Mouse (Mus musculus): ENCODE measurements around the gene Gm45753. TPM values are rescaled to one million over a fixed set of nuclear protein-coding genes. Genes with fewer than 3 reads are reported as not detected.
"Not testable (repeated sequence)": the region's sequence is repeated elsewhere in the genome, so short reads cannot be mapped to it uniquely, and the experiment has no call there.

Gm45753 gene
- polyA plus RNA-seq, 1 experiment from 2014 or later: not detected

GRCm38 (mm10) chr8:45329206-45329980 lies 21.1 kb upstream of the Gm45753 start:
- H3K4me2 ChIP-seq (ENCODE audit: low read length): no peak overlapping the region
- H3K4me1 ChIP-seq (ENCODE audit: control insufficient read depth, insufficient read depth, low read length): no peaks in the 10 kb centered on the region
- H3K4me3 ChIP-seq (replicated peaks; ENCODE audit: low read depth, low read length): no peak overlapping the region
- ATAC-seq (ENCODE audit: low FRiP score, low TSS enrichment) (no peak), DNase-seq (no peak)
- WGBS: 94% methylated on average over 6 of the region's 6 CpGs
- H3K9me3 ChIP-seq (ENCODE audit: control insufficient read depth, low read length): no peaks in the 10 kb centered on the region
- no peak overlapping the region for H3K27ac ChIP-seq (replicated peaks; ENCODE audit: low read depth, low read length)
- no peak overlapping the region for H3K9ac ChIP-seq (replicated peaks; ENCODE audit: low read length)
- no peaks in the 10 kb centered on the region for H3K36me3 ChIP-seq (ENCODE audit: control insufficient read depth, insufficient read depth, low read length)
- H3K27me3 ChIP-seq (ENCODE audit: control insufficient read depth, insufficient read depth, low read length): peaks cover 4% of the 10 kb centered on the region; the same call in 1 of the 2 replicates

GRCm38 (mm10) chr8:45327076-45327475 lies 18.8 kb upstream of the Gm45753 start:
- H3K36me3 ChIP-seq (ENCODE audit: control insufficient read depth, insufficient read depth, low read length); ATAC-seq (ENCODE audit: low FRiP score, low TSS enrichment); H3K4me3 ChIP-seq (replicated peaks; ENCODE audit: low read depth, low read length); H3K27ac ChIP-seq (replicated peaks; ENCODE audit: low read depth, low read length); H3K4me2 ChIP-seq (ENCODE audit: low read length); H3K4me1 ChIP-seq (ENCODE audit: control insufficient read depth, insufficient read depth, low read length); H3K27me3 ChIP-seq (ENCODE audit: control insufficient read depth, insufficient read depth, low read length); H3K9me3 ChIP-seq (ENCODE audit: control insufficient read depth, low read length); DNase-seq; H3K9ac ChIP-seq (replicated peaks; ENCODE audit: low read length): not testable (repeated sequence)

- no peaks in the 10 kb centered on the region for H3K4me1 ChIP-seq (ENCODE audit: control insufficient read depth, insufficient read depth, low read length)
- no peaks in the 10 kb centered on the region for H3K9me3 ChIP-seq (ENCODE audit: control insufficient read depth, low read length)
- ATAC-seq (ENCODE audit: low FRiP score, low TSS enrichment) (no peak), DNase-seq (no peak)
- no peaks in the 10 kb centered on the region for H3K36me3 ChIP-seq (ENCODE audit: control insufficient read depth, insufficient read depth, low read length)
- no peak overlapping the region for H3K4me2 ChIP-seq (ENCODE audit: low read length)
- H3K27ac ChIP-seq (replicated peaks; ENCODE audit: low read depth, low read length): no peak overlapping the region
- H3K4me3 ChIP-seq (replicated peaks; ENCODE audit: low read depth, low read length): no peak overlapping the region
- no peaks in the 10 kb centered on the region for H3K27me3 ChIP-seq (ENCODE audit: control insufficient read depth, insufficient read depth, low read length)
- H3K9ac ChIP-seq (replicated peaks; ENCODE audit: low read length): no peak overlapping the region
- WGBS: 91% methylated on average over 4 of the region's 4 CpGs
Measured at GRCm38 (mm10) chr8:45324151-45324550, 15.9 kb upstream of the Gm45753 start.

- Histone ChIP-seq H3K9ac (replicated peaks; ENCODE audit: low read length) (no peak overlapping the region), H3K27me3 (ENCODE audit: control insufficient read depth, insufficient read depth, low read length) (no peaks in the 10 kb centered on the region), H3K27ac (replicated peaks; ENCODE audit: low read depth, low read length) (no peak overlapping the region), H3K4me2 (ENCODE audit: low read length) (no peak overlapping the region), H3K4me3 (replicated peaks; ENCODE audit: low read depth, low read length) (no peak overlapping the region), H3K36me3 (ENCODE audit: control insufficient read depth, insufficient read depth, low read length) (no peaks in the 10 kb centered on the region), H3K4me1 (ENCODE audit: control insufficient read depth, insufficient read depth, low read length) (no peaks in the 10 kb centered on the region), H3K9me3 (ENCODE audit: control insufficient read depth, low read length) (no peaks in the 10 kb centered on the region)
- WGBS: 84% methylated on average over 2 of the region's 2 CpGs
- ATAC-seq (ENCODE audit: low FRiP score, low TSS enrichment) (no peak), DNase-seq (no peak)
Measured at GRCm38 (mm10) chr8:45321365-45321764, 13.1 kb upstream of the Gm45753 start.

- Histone ChIP-seq H3K9me3 (ENCODE audit: control insufficient read depth, low read length) (no peaks in the 10 kb centered on the region), H3K36me3 (ENCODE audit: control insufficient read depth, insufficient read depth, low read length) (no peaks in the 10 kb centered on the region), H3K9ac (replicated peaks; ENCODE audit: low read length) (no peak overlapping the region), H3K27me3 (ENCODE audit: control insufficient read depth, insufficient read depth, low read length) (no peaks in the 10 kb centered on the region), H3K27ac (replicated peaks; ENCODE audit: low read depth, low read length) (no peak overlapping the region), H3K4me3 (replicated peaks; ENCODE audit: low read depth, low read length) (no peak overlapping the region), H3K4me2 (ENCODE audit: low read length) (no peak overlapping the region), H3K4me1 (ENCODE audit: control insufficient read depth, insufficient read depth, low read length) (no peaks in the 10 kb centered on the region)
- ATAC-seq (ENCODE audit: low FRiP score, low TSS enrichment) (no peak), DNase-seq (no peak)
- WGBS: 67% methylated on average over 1 of the region's 1 CpGs
Measured at GRCm38 (mm10) chr8:45320930-45321329, 12.7 kb upstream of the Gm45753 start.

GRCm38 (mm10) chr8:45310967-45311366 lies 2.7 kb upstream of the Gm45753 start:
- 89% methylated on average over 4 of the region's 4 CpGs for WGBS
- ATAC-seq (ENCODE audit: low FRiP score, low TSS enrichment): no peak

GRCm38 (mm10) chr8:45305479-45305878 lies 2.8 kb downstream of the Gm45753 start:
- H3K27me3 ChIP-seq (ENCODE audit: control insufficient read depth, insufficient read depth, low read length): no peaks in the 10 kb centered on the region
- no peak overlapping the region for H3K27ac ChIP-seq (replicated peaks; ENCODE audit: low read depth, low read length)
- H3K9me3 ChIP-seq (ENCODE audit: control insufficient read depth, low read length): no peaks in the 10 kb centered on the region
- no peaks in the 10 kb centered on the region for H3K36me3 ChIP-seq (ENCODE audit: control insufficient read depth, insufficient read depth, low read length)
- H3K9ac ChIP-seq (replicated peaks; ENCODE audit: low read length): no peak overlapping the region
- no peak for ATAC-seq (ENCODE audit: low FRiP score, low TSS enrichment)
- no peak for DNase-seq
- 90% methylated on average over 1 of the region's 1 CpGs for WGBS
- H3K4me2 ChIP-seq (ENCODE audit: low read length): no peak overlapping the region
- H3K4me3 ChIP-seq (replicated peaks; ENCODE audit: low read depth, low read length): no peak overlapping the region
- no peaks in the 10 kb centered on the region for H3K4me1 ChIP-seq (ENCODE audit: control insufficient read depth, insufficient read depth, low read length)

More at GRCm38 (mm10) chr8:45310967-45311366, 2.7 kb upstream of the Gm45753 start:
- H3K27ac ChIP-seq (replicated peaks; ENCODE audit: low read depth, low read length): no peak overlapping the region
- H3K4me3 ChIP-seq (replicated peaks; ENCODE audit: low read depth, low read length): no peak overlapping the region
- no peak overlapping the region for H3K4me2 ChIP-seq (ENCODE audit: low read length)
- H3K9me3 ChIP-seq (ENCODE audit: control insufficient read depth, low read length): no peaks in the 10 kb centered on the region
- H3K9ac ChIP-seq (replicated peaks; ENCODE audit: low read length): no peak overlapping the region
- H3K36me3 ChIP-seq (ENCODE audit: control insufficient read depth, insufficient read depth, low read length): no peaks in the 10 kb centered on the region
- DNase-seq: no peak
- no peaks in the 10 kb centered on the region for H3K4me1 ChIP-seq (ENCODE audit: control insufficient read depth, insufficient read depth, low read length)
- H3K27me3 ChIP-seq (ENCODE audit: control insufficient read depth, insufficient read depth, low read length): no peaks in the 10 kb centered on the region

GRCm38 (mm10) chr8:45304354-45304753 lies 3.9 kb downstream of the Gm45753 start:
- Histone ChIP-seq H3K9me3 (ENCODE audit: control insufficient read depth, low read length) (no peaks in the 10 kb centered on the region), H3K4me3 (replicated peaks; ENCODE audit: low read depth, low read length) (no peak overlapping the region), H3K27me3 (ENCODE audit: control insufficient read depth, insufficient read depth, low read length) (no peaks in the 10 kb centered on the region), H3K36me3 (ENCODE audit: control insufficient read depth, insufficient read depth, low read length) (no peaks in the 10 kb centered on the region), H3K9ac (replicated peaks; ENCODE audit: low read length) (no peak overlapping the region), H3K4me2 (ENCODE audit: low read length) (no peak overlapping the region), H3K27ac (replicated peaks; ENCODE audit: low read depth, low read length) (no peak overlapping the region), H3K4me1 (ENCODE audit: control insufficient read depth, insufficient read depth, low read length) (no peaks in the 10 kb centered on the region)
- WGBS: 94% methylated on average over 3 of the region's 3 CpGs
- ATAC-seq (ENCODE audit: low FRiP score, low TSS enrichment) (no peak), DNase-seq (no peak)

- ATAC-seq (ENCODE audit: low FRiP score, low TSS enrichment): no peak
- no peaks in the 10 kb centered on the region for H3K4me1 ChIP-seq (ENCODE audit: control insufficient read depth, insufficient read depth, low read length)
- H3K36me3 ChIP-seq (ENCODE audit: control insufficient read depth, insufficient read depth, low read length): no peaks in the 10 kb centered on the region
- no peak overlapping the region for H3K4me2 ChIP-seq (ENCODE audit: low read length)
- no peak overlapping the region for H3K4me3 ChIP-seq (replicated peaks; ENCODE audit: low read depth, low read length)
- H3K9ac ChIP-seq (replicated peaks; ENCODE audit: low read length): no peak overlapping the region
- peak; percentile 8 for DNase-seq
- 50% methylated on average over 8 of the region's 8 CpGs for WGBS
- no peaks in the 10 kb centered on the region for H3K27me3 ChIP-seq (ENCODE audit: control insufficient read depth, insufficient read depth, low read length)
- no peaks in the 10 kb centered on the region for H3K9me3 ChIP-seq (ENCODE audit: control insufficient read depth, low read length)
- no peak overlapping the region for H3K27ac ChIP-seq (replicated peaks; ENCODE audit: low read depth, low read length)
Measured at GRCm38 (mm10) chr8:45302390-45302789, 5.9 kb downstream of the Gm45753 start.

Data from midbrain, embryonic 14.5 days (tissue).